Mouse (Mus musculus) granulocyte monocyte progenitor cell, adult 5-6 weeks (primary cell): ENCODE measurements at regions not wholly inside any gene's neighbourhood (a gene's known extent, or its start where the extent isn't known, plus 50 kb on each side); places are given as distances from the start of the nearest gene placed in this dataset.
"Not testable (repeated sequence)": the region's sequence is repeated elsewhere in the genome, so short reads cannot be mapped to it uniquely, and the experiment has no call there.

Source experiments
- ATAC-seq: replicated peaks from 2 replicates; pipeline ENCODE4 v1.8.0; 2016; ENCODE audit warnings: mild to moderate bottlenecking, moderate TSS enrichment, inconsistent platforms; ENCODE audit not compliant: poor library complexity, severe bottlenecking

DNA sequence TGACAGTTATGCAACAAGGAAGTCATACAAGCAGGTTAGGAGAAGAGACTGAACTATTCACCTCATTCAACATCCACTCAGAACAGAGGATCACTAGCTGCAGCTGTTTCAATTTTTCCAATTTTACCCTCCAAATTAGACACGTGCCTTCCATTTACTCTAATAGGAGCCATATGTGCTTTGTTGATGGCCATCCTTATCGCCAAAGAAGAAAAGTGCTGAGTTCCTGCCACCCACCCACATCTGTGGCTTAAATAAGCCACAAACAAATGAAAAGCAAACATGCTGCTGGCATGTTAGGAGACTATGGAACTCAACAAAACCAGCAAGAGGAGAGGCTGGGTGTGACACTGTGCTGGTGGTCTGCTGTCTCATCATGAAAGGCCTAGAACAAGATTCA lies 1786.1 kb downstream of the 9330182O14Rik start:
- no peak for ATAC-seq

GRCm38 (mm10) chr15:41936697-41937096 lies 1802.5 kb downstream of the 9330182O14Rik start:
- no peak for ATAC-seq

GRCm38 (mm10) chr15:41945226-41945625 lies 1811.1 kb downstream of the 9330182O14Rik start:
- no peak for ATAC-seq

DNA sequence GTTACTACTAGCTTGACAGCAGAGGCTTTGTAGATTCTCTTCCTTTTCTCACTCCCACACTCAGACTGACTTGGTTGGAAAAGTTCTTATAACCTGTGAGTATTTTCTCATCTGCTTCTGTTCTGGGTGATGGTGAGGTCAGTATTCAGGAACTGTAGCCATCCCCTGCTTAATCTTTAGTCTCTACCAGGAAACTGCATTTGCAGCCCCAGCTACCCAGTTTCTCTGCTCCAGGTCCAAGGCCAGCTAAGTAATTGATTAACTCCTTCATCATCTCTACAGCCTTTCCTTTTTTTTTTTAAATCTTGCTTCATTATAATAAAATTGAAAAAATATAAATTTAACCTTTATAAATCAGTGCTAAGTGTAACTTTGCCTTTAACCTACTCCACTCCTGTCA lies 1813.7 kb downstream of the 9330182O14Rik start:
- ATAC-seq = no peak

- peak; percentile 72 for ATAC-seq
These were observed 1814.4 kb downstream of the 9330182O14Rik start for GRCm38 (mm10) chr15:41948347-41949093.

- ATAC-seq = peak; percentile 40
These were observed 1814.9 kb downstream of the 9330182O14Rik start for GRCm38 (mm10) chr15:41949094-41949461.

DNA sequence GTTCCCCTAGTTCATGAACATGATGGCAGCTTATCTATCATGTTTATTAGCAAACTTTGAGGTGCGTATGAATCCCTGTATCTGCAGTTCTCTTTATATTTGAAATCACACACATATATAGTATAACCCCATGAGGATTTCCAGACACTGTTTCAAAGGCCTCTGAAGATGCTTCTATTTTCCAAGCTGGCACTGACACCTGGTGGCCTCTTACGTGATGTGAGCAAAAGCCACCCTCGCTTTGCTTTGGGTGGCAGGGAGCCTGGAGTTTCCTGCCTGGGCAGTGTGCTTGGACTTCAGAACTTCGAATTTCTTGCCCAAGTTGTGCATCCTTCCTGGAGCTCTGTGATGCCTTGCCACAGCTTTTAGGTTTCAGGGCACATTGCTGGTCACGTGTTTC lies 1817.1 kb downstream of the 9330182O14Rik start:
- ATAC-seq = no peak

GRCm38 (mm10) chr15:41960597-41960996 lies 1826.4 kb downstream of the 9330182O14Rik start:
- ATAC-seq = no peak

- no peak for ATAC-seq
These were observed 1836.7 kb downstream of the 9330182O14Rik start for GRCm38 (mm10) chr15:41970877-41971276.

- peak; percentile 96 for ATAC-seq
These were observed 1839.1 kb downstream of the 9330182O14Rik start for GRCm38 (mm10) chr15:41973263-41973662.

DNA sequence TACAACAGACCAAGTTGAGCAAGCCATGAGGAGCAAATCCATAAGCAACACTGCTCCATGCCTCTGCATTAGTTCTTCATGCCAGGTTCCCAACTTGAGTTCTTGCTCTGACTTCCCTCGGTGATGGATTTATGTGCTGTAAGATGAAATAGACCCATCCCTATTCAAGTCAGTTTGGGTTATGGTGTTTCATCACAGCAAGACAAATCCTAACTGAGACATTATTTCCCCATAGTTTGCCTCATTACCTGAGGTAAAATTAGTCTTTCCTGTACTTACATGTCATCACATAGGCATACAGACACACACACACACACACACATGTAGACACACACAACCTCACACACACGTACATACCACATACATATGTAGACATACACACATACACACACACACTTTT lies 1843.0 kb downstream of the 9330182O14Rik start:
- ATAC-seq = no peak

DNA sequence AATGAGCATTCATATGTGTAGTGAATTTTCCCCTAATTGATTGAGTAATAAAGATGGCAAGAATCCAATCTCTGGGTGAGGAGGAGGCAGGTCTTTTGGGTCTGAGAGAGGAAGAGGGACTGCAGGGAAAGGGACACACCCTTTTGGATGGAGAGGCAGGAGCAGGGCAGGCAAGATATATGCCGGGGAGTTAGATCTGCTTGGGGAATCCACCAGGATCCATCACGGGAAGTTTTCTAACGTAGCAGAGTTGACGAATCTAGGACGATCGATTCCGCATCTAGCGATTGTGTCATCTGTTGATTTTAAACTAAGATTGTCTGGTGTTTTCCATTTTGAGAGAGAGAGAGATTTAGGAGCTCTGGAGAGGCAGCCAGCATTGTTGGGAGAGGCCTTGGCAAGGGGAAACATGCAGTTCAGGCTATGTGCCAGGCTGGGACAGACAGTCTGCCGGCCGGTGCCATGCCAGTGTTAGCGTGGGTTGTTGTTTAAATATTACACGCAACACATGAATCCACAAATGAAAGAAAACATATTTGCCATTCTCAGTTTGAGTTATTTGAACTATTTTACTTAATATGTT lies 1843.6 kb downstream of the 9330182O14Rik start:
- ATAC-seq = no peak

- no peak for ATAC-seq
These were observed 1849.1 kb downstream of the 9330182O14Rik start for GRCm38 (mm10) chr15:41983261-41983660.

DNA sequence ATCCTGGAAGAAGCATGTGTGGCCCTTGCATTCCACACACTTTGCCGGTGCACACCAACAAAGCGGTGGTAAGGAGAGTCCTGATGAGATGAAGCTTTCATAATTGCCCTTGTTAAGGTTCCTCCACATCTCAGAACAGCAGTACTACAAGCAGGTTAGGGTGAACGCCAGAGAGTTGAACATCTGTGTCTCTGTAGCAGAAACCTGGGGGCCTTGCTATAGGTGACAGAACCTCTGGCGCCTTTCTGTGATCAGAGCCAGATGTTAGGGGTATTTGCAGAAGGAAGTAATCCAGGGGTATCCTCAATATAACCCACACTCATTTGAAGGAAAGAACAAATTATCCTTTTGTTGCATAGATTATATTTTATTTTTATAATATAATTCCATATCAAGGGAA lies 1850.1 kb downstream of the 9330182O14Rik start:
- no peak for ATAC-seq

- no peak for ATAC-seq
These were observed 1852.1 kb downstream of the 9330182O14Rik start for GRCm38 (mm10) chr15:41986264-41986663.

DNA sequence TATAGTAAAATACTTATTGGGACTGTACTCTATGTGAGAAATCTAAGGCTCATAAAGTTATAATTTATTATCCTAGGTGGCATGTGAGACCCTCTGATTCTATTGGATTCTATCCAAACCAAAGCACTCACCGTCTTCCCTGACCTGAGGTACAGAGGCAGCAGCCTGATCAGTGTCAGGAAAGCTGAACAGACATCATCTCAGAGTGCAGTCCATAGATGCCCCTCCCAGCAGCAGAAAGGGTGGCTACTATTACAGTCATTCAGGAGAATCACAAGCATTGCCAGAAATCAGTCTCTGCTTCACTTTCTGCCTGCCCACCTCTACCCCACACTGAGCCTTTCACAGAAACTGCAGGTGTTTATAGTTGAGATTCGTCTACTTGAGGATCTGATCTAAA lies 1854.9 kb downstream of the 9330182O14Rik start:
- ATAC-seq = no peak

DNA sequence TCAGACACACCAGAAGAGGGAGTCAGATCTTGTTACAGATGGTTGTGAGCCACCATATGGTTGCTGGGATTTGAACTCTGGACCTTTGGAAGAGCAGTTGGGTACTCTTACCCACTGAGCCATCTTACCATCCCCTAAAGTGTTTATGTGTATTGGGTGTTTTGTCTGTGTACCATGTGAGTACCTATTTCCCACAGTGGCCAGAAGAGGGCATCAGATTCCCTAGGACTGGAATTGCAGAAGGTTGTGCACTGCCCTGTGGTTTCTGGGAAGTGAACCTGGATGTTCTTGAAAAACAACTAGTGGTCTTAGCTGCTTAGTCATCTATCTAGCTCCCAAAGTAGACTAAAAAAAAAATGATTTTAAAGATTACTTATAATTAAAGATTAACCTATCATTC lies 1857.7 kb downstream of the 9330182O14Rik start:
- no peak for ATAC-seq

- ATAC-seq = not testable (repeated sequence)
These were observed 1898.1 kb downstream of the 9330182O14Rik start for GRCm38 (mm10) chr15:42032286-42032685.

DNA sequence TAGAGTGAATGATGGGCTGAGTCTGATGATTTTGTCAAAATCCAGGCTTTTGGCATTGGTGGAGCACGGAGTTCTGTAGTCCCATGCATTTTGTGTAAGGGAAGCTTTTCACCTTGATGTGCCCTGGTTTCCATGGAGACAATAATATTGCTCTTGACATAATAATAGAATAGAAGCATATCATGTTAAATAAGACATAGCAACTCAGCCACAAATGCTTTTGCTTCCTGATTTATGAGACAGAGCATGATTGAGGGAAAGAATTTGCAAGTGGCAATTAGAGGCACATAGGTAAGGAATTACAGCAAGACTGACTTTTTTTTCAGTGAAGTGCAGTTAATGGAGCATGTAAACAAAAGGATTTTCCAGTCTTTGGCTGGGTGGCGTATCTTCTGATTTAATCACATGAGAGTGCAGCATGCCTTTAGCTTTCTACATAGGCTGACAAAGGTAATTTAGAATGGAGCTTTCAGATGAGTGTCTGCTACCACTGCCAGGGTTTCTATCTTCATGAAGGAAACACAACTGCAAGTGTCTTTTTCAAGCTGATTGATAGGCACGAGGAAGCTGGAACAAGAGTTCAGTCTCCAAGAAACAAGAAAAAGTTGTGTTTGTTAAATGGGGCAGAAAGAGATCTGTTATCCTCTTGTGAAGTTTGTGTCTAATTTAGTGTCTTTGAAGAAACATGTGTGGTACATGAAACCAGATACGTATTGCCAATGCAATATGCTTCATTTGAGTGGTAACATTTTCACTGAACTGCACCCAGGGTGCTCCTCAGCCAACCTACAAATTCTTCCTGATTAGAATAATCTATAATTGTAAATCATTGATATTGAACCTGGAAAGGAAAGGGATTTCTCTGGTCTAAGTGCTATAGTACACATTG lies 1913.2 kb downstream of the 9330182O14Rik start:
- ATAC-seq = no peak

DNA sequence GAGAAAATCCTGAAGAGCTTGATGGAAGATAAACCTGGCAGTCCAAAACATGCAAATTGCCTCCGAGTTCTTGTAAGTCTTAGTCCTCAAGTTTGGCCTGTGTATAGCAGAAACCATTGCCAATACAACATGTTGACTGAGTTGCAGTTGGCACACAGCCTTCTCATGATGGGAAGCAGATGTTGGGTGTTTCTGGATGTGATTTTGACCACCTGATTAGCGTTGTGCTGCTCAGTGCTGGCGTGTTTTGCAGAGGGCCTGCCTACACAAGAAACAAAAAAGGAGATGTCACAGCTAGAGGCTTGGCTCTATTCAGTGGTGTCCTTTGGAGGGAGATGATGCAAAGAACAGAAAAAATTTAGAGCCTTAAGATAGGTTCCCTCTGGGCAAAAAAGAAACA lies 1922.6 kb downstream of the 9330182O14Rik start:
- ATAC-seq = no peak

DNA sequence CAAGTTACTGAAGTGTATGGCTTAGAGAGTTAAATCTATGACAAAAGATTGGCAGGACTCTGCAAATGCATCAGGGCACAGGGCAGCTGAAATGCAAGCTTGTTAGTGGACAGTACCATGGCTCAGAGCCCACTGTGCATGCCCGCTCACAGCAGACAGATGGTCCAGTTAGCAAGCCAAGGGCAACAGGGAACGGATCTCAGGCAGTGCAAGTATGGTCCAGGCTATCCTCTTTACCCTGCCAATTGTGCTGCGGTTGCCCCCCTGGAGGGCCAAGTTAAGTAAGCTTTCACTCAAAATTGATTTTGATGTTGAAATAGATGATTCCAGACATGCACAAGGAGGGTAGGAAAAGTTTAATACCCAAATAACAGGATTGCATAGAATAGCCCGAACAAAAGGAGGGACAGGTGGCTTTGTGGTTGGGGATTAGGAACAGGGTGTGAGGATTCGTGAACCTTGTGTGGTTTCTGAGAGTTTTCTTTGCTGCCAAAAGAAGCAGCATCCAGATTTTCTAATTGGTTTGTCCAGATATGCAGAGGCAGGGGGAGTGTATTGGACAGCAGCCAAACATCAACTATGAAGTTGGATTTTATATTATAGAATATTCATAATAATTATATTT lies 1934.2 kb downstream of the 9330182O14Rik start:
- no peak for ATAC-seq
